Comparison of ENCODE assay signal across 8 mouse cellular contexts in genomic region chr11:84797627-84798353, GRCm38 (mm10). TPM values are rescaled to one million over a fixed set of nuclear protein-coding genes. Genes with fewer than 3 reads are reported as not detected.
DNase-seq lines count a peak whose midpoint lies in the region; ATAC-seq and TF ChIP-seq lines count a peak whose summit lies in the region.

No protein-coding gene starts in this region.

- H3K9ac ChIP-seq in ES-E14 (ENCODE audit: insufficient read depth, low read depth, low read length, poor library complexity, severe bottlenecking): no peak overlapping the region
- no peak overlapping the region for H3K9ac ChIP-seq in liver, embryonic 11.5 days (ENCODE audit: low read depth, low read length)

- H3K27me3 ChIP-seq in cerebellum, adult 2 months (ENCODE audit: control insufficient read depth, insufficient read depth, low read length): no peaks in the 10 kb centered on the region
- peaks cover 3% of the 10 kb centered on the region for H3K27me3 ChIP-seq in liver, embryonic 11.5 days (replicated peaks; ENCODE audit: control insufficient read depth, insufficient read depth, low read length)

- intact Hi-C loops in gastrocnemius, adult 2 months (cut with DNase I): no loop called here

- H3K36me3 ChIP-seq in ES-E14 (ENCODE audit: control insufficient read depth, insufficient read depth, low read length, poor library complexity, severe bottlenecking): no peaks in the 10 kb centered on the region
- H3K36me3 ChIP-seq in liver, embryonic 11.5 days (ENCODE audit: control insufficient read depth, insufficient read depth, low read length): no peaks in the 10 kb centered on the region

- no peak overlapping the region for H3K4me3 ChIP-seq in ES-E14 (ENCODE audit: insufficient read depth in 1 of 2, low read depth in 1 of 2, low read length in 2 of 2, poor library complexity in 1 of 2, severe bottlenecking in 1 of 2)
- H3K4me3 ChIP-seq in cerebellum, adult 2 months (replicated peaks; ENCODE audit: insufficient read depth, low read depth, low read length): no peak overlapping the region
- H3K4me3 ChIP-seq in gastrocnemius, adult 2 months: no peak overlapping the region
- H3K4me3 ChIP-seq in liver, embryonic 11.5 days (ENCODE audit: low read depth, low read length): no peak overlapping the region

- ATAC-seq in liver, embryonic 11.5 days (replicated peaks; ENCODE audit: low FRiP score): no peak
- peak; percentile 65 for ATAC-seq in neutrophil, adult 5-6 weeks (ENCODE audit: extremely low read depth, insufficient number of reproducible peaks, low FRiP score, poor library complexity, severe bottlenecking)

- no peak overlapping the region for H3K4me2 ChIP-seq in liver, embryonic 11.5 days

- no peaks in the 10 kb centered on the region for H3K4me1 ChIP-seq in ES-E14 (ENCODE audit: control insufficient read depth in 2 of 2, insufficient read depth in 2 of 2, low read length in 2 of 2, poor library complexity in 1 of 2)
- H3K4me1 ChIP-seq in cerebellum, adult 2 months (ENCODE audit: control insufficient read depth, insufficient read depth, low read length): no peaks in the 10 kb centered on the region
- no peaks in the 10 kb centered on the region for H3K4me1 ChIP-seq in liver, embryonic 11.5 days (replicated peaks; ENCODE audit: control insufficient read depth, insufficient read depth, low read length)

- H3K9me3 ChIP-seq in ES-E14 (ENCODE audit: control insufficient read depth, insufficient read depth, low read depth, low read length): no peaks in the 10 kb centered on the region
- no peaks in the 10 kb centered on the region for H3K9me3 ChIP-seq in liver, embryonic 11.5 days (ENCODE audit: control insufficient read depth, low read length)

- DNase-seq in 3134 (ENCODE audit: extremely low read depth, insufficient read length, low spot score) (peak; percentile 45), ES-E14 (ENCODE audit: low read depth, low spot score) (peak; percentile 82)
- peak; percentile 52 to 79 for DNase-seq in cerebellum, adult 2 months
- peak; percentile 71 for DNase-seq in gastrocnemius, adult 2 months
- peak; percentile 17 to 72 for DNase-seq in kidney, adult 8-10 months
- DNase-seq in liver, embryonic 11.5 days (ENCODE audit: low spot score): peak; percentile 70
- peak; percentile 73 for DNase-seq in thymus, postnatal 0 days (ENCODE audit: low spot score)

- peak; percentile 94 for TF ChIP-seq CTCF in cerebellum, adult 2 months (IDR thresholded peaks at IDR 0.05; ENCODE audit: borderline replicate concordance, insufficient read depth, low read depth, low read length)
- peak; percentile 94 for TF ChIP-seq CTCF in gastrocnemius, adult 2 months (IDR thresholded peaks at IDR 0.05)

- 23% methylated on average over 21 of the region's 21 CpGs for WGBS in cerebellum, adult 2 months
- 18% methylated on average over 21 of the region's 21 CpGs for WGBS in liver, embryonic 11.5 days

- H3K27ac ChIP-seq in ES-E14 (ENCODE audit: insufficient read depth, low read depth, low read length, poor library complexity, severe bottlenecking): no peak overlapping the region
- no peak overlapping the region for H3K27ac ChIP-seq in cerebellum, adult 2 months (ENCODE audit: insufficient read depth, low read length)
- H3K27ac ChIP-seq in gastrocnemius, adult 2 months: no peak overlapping the region
- H3K27ac ChIP-seq in liver, embryonic 11.5 days (ENCODE audit: low read depth, low read length): no peak overlapping the region

- in situ Hi-C loops in ES-E14 (cut with MboI; ENCODE audit: low sequenced_read_pairs in 2 of 2, unreplicated experiment in 2 of 2): loop anchor here in 1 of 2 experiments (10.0 kb wide), 1 partner anchor 183 kb away; no protein-coding TSS in a partner anchor

- TF ChIP-seq POLR2A in cerebellum, adult 2 months (IDR thresholded peaks at IDR 0.05; ENCODE audit: borderline replicate concordance, insufficient read depth, low read length): no peak

TF ChIP-seq in ES-E14, 5 proteins besides CTCF, POLR2A, EP300 and RAD21:
- TF ChIP-seq ZC3H11A (IDR thresholded peaks at IDR 0.05; ENCODE audit: borderline replicate concordance, low read depth, low read length) (peak; percentile 84), CHD2 (IDR thresholded peaks at IDR 0.05; ENCODE audit: low read depth, low read length) (no peak)

RNA-seq across cellular contexts. Expression of gene Mrm1, which starts 21.5 kb away (rescaled TPM):
- total RNA-seq in ES-E14 (2012; rRNA removed): 9.4 and 9.9 TPM in 2 replicates
- 16.5 and 44.6 TPM in 2 replicates for polyA plus RNA-seq in cerebellum, adult 2 months (2012; rRNA removed)
- 1 to 10 TPM; 7.7 to 9.1 TPM for total RNA-seq in gastrocnemius, adult 2 months (2021)
- 19.4 and 20.5 TPM in 2 replicates for polyA plus RNA-seq in liver, embryonic 11.5 days (2014; fragmentation: Nextera tagmentation; extraction: Ambion mirVana)
- 6.3 and 8.1 TPM in 2 replicates for total RNA-seq in neutrophil, adult 5-6 weeks (2017)
- polyA plus RNA-seq in thymus, postnatal 0 days (2015; fragmentation: Nextera tagmentation; extraction: Ambion mirVana): 14.1 and 15.1 TPM in 2 replicates

RNA-seq across cellular contexts. Expression of gene Dhrs11, which starts 31.0 kb away (rescaled TPM):
- 5.2 and 6.2 TPM in 2 replicates for total RNA-seq in ES-E14 (2012; rRNA removed)
- polyA plus RNA-seq in cerebellum, adult 2 months (2012; rRNA removed): 33.6 and 37.4 TPM in 2 replicates
- 10 to 100 TPM; 34.5 to 36.6 TPM for total RNA-seq in gastrocnemius, adult 2 months (2021)
- polyA plus RNA-seq in liver, embryonic 11.5 days (2014; fragmentation: Nextera tagmentation; extraction: Ambion mirVana): 115 and 119 TPM in 2 replicates
- 10.0 and 12.4 TPM in 2 replicates for total RNA-seq in neutrophil, adult 5-6 weeks (2017)
- 12.0 and 12.2 TPM in 2 replicates for polyA plus RNA-seq in thymus, postnatal 0 days (2015; fragmentation: Nextera tagmentation; extraction: Ambion mirVana)
